In genomic region chr19:41349624-41350023, GRCm38 (mm10) we compare ENCODE assay signal across 21 mouse cellular contexts. TPM values are rescaled to one million over a fixed set of nuclear protein-coding genes. Genes with fewer than 3 reads are reported as not detected.
DNase-seq lines count a peak whose midpoint lies in the region; TF ChIP-seq lines count a peak whose summit lies in the region.
"Had no signal": no experiment of that assay in that cellular context is flagged by ENCODE, and none has a peak within 500 bp of the region (broad histone marks: within the 10 kb centered on the region; RNA-seq: fewer than 3 reads in every experiment).

No protein-coding gene starts in this region.

- WGBS in spleen, adult 2 months = 56% methylated on average over 3 of the region's 3 CpGs
- 81% methylated on average over 3 of the region's 3 CpGs for WGBS in thymus, adult 2 months

- H3K4me3 ChIP-seq in spleen, adult 2 months (ENCODE audit: extremely low read depth, insufficient read depth, insufficient read length) = no peak overlapping the region
- no peak overlapping the region for H3K4me3 ChIP-seq in thymus, adult 2 months (ENCODE audit: control insufficient read depth, insufficient read depth, low read length)
- H3K4me3 ChIP-seq: embryonic facial prominence, embryonic 13.5 days; embryonic facial prominence, embryonic 15.5 days; erythroblast, embryonic 14.5 days; forebrain, embryonic 10.5 days; forebrain, embryonic 12.5 days had no signal

- TF ChIP-seq POLR2A in spleen, adult 2 months (IDR thresholded peaks at IDR 0.05; ENCODE audit: low read depth, low read length) = no peak
- TF ChIP-seq POLR2A in thymus, adult 2 months (IDR thresholded peaks at IDR 0.05; ENCODE audit: control insufficient read depth, extremely low read depth, insufficient read depth, low read length, poor library complexity) = no peak

- H3K4me1 ChIP-seq in spleen, adult 2 months (ENCODE audit: control insufficient read depth, insufficient read depth, insufficient read length) = peaks cover 33% of the 10 kb centered on the region; the same call in 1 of the 2 replicates
- peaks cover 17% of the 10 kb centered on the region for H3K4me1 ChIP-seq in thymus, adult 2 months (replicated peaks; ENCODE audit: control insufficient read depth, insufficient read depth, low read length)
- H3K4me1 ChIP-seq: embryonic facial prominence, embryonic 15.5 days had no signal

- H3K27me3 ChIP-seq in spleen, adult 2 months (ENCODE audit: control insufficient read depth, insufficient read depth, low read length) = no peaks in the 10 kb centered on the region
- H3K27me3 ChIP-seq in splenic B cell, adult 2 months (ENCODE audit: control insufficient read depth, insufficient read depth, low read length, poor library complexity, severe bottlenecking) = no peaks in the 10 kb centered on the region
- H3K27me3 ChIP-seq in thymus, adult 2 months (ENCODE audit: control insufficient read depth, insufficient read depth, low read length) = peaks cover 2% of the 10 kb centered on the region; the same call in 1 of the 2 replicates
- H3K27me3 ChIP-seq: embryonic facial prominence, embryonic 13.5 days; embryonic facial prominence, embryonic 15.5 days; forebrain, embryonic 12.5 days; Patski had no signal

- H3K36me3 ChIP-seq in spleen, adult 2 months (ENCODE audit: control insufficient read depth, insufficient read depth, low read length) = 0 out of 2 replicates have a peak, but pooled peaks cover 2% of the 10 kb centered on the region
- H3K36me3 ChIP-seq in splenic B cell, adult 2 months (ENCODE audit: control insufficient read depth, insufficient read depth, low read length, poor library complexity, severe bottlenecking) = peaks cover 4% of the 10 kb centered on the region
- no peaks in the 10 kb centered on the region for H3K36me3 ChIP-seq in thymus, adult 2 months (ENCODE audit: control insufficient read depth, insufficient read depth, low read length)
- H3K36me3 ChIP-seq: embryonic facial prominence, embryonic 13.5 days; embryonic facial prominence, embryonic 15.5 days; forebrain, embryonic 10.5 days; forebrain, embryonic 12.5 days had no signal

- no peak for DNase-seq in spleen, adult 2 months (ENCODE audit: low read depth in 1 of 2, low spot score in 2 of 2)
- DNase-seq in spleen, adult 12 weeks (ENCODE audit: low spot score) = no peak
- peak; percentile 54 to 60 for DNase-seq in B cell, adult 2 months
- peak; percentile 74 for DNase-seq in splenic B cell, adult 2 months (ENCODE audit: low read depth, low spot score)
- no peak for DNase-seq in kidney, adult 11 months
- no peak for DNase-seq in thymus, adult 2 months
- DNase-seq: adrenal gland, adult 8-10 months; adrenal gland, postnatal 14 days; adrenal gland, postnatal 36 days; cerebellum, adult 11-12 months; cerebellum, adult 2 months; cerebellum, adult 9-10 months; cerebellum, postnatal 10 days; cerebellum, postnatal 25 days; embryo, embryonic 11 days had no signal

- H3K27ac ChIP-seq in spleen, adult 2 months (ENCODE audit: insufficient read depth, low read length) = peak overlapping the region; percentile 45
- H3K27ac ChIP-seq in thymus, adult 2 months (ENCODE audit: control insufficient read depth, insufficient read depth, low read length) = no peak overlapping the region
- H3K27ac ChIP-seq: embryonic facial prominence, embryonic 13.5 days; embryonic facial prominence, embryonic 15.5 days; forebrain, embryonic 10.5 days; forebrain, embryonic 12.5 days had no signal

- TF ChIP-seq CTCF in spleen, adult 2 months (IDR thresholded peaks at IDR 0.05; ENCODE audit: extremely low read depth, insufficient read depth, insufficient read length, insufficient replicate concordance) = no peak
- no peak for TF ChIP-seq CTCF in thymus, adult 2 months (IDR thresholded peaks at IDR 0.05; ENCODE audit: borderline replicate concordance, control insufficient read depth, extremely low read depth, insufficient read depth, low read length, poor library complexity)

RNA-seq across cellular contexts. Expression of gene Pik3ap1, which starts 35.3 kb away (rescaled TPM):
- 40.7 and 45.8 TPM in 2 replicates for polyA plus RNA-seq in spleen, adult 2 months (2012; rRNA removed)
- 10.0 and 10.3 TPM in 2 replicates for polyA plus RNA-seq in thymus, adult 2 months (2012; rRNA removed)

Comparison
In these comparisons a context has a peak if more than half of its experiments do, and no peak if none do; other contexts are left out.
1. DNase-seq: peak in B cell, adult 2 months (2 of 2) and splenic B cell, adult 2 months (single experiment); none in spleen, adult 2 months (0 of 2), spleen, adult 12 weeks (single experiment), kidney, adult 11 months (single experiment) and thymus, adult 2 months (single experiment).